Mouse (Mus musculus) forebrain, postnatal 0 days (tissue): ENCODE measurements around the gene Phip. TPM values are rescaled to one million over a fixed set of nuclear protein-coding genes. Genes with fewer than 3 reads are reported as not detected.

ENCODE experiments used
- ATAC-seq: fragments of 200-750 bp; cut with Nextera tagmentation; 2 replicates; pipeline ENCODE4 v1.8.0; 2017; ENCODE audit warnings: mild to moderate bottlenecking, moderate library complexity
- DNase-seq: peaks from one replicate; pipeline ENCODE4 v3.0.0-alpha.2; 2015
- H3K27ac ChIP-seq: fragments of 300-500 bp; sonication (generic); 2 replicates; pipeline ENCODE4 v1.5.1; 2014; ENCODE audit warnings: low read depth, mild to moderate bottlenecking, antibody characterized with exemption, low read length, moderate library complexity, mixed read lengths
- H3K27me3 ChIP-seq: fragments of 300-500 bp; sonication (generic); 2 replicates; pipeline ENCODE4 v1.6.1; 2014; ENCODE audit warnings: mild to moderate bottlenecking, low read length, mixed read lengths; ENCODE audit not compliant: insufficient read depth
- H3K36me3 ChIP-seq: fragments of 300-500 bp; sonication (generic); 2 replicates; pipeline ENCODE4 v1.6.1; 2014; ENCODE audit warnings: mild to moderate bottlenecking, moderate library complexity; ENCODE audit not compliant: insufficient read depth
- H3K4me1 ChIP-seq: fragments of 300-500 bp; sonication (generic); 2 replicates; pipeline ENCODE4 v1.6.1; 2014; ENCODE audit warnings: antibody characterized with exemption; ENCODE audit not compliant: insufficient read depth
- H3K4me2 ChIP-seq: fragments of 300-500 bp; sonication (generic); 2 replicates; pipeline ENCODE4 v1.6.1; 2014; ENCODE audit warnings: low read depth, mild to moderate bottlenecking, moderate library complexity
- H3K4me3 ChIP-seq: fragments of 300-500 bp; sonication (generic); 2 replicates; pipeline ENCODE4 v1.5.1; 2014; ENCODE audit warnings: low read depth, low read length, mixed read lengths
- H3K9ac ChIP-seq: fragments of 300-500 bp; sonication (generic); 2 replicates; pipeline ENCODE4 v1.6.1; 2014; ENCODE audit warnings: mild to moderate bottlenecking
- H3K9me3 ChIP-seq: fragments of 300-500 bp; sonication (generic); 2 replicates; pipeline ENCODE4 v1.6.1; 2016; ENCODE audit warnings: low read length
- CTCF ChIP-seq: sonication (generic); IDR thresholded peaks from 2 replicates; pipeline ENCODE4 v1.5.1; 2016; ENCODE audit warnings: antibody characterized with exemption, control low read depth, low read depth
- WGBS: fragments of 180-500 bp; shearing (Covaris S2); extraction: QIAGEN DNeasy Blood & Tissue Kit; methylation state at CpG from one replicate; pipeline ENCODE4 v1.1.7; 2014; 5-methylcytosine and 5-hydroxymethylcytosine counted together
- polyA plus RNA-seq: library from polyadenylated mRNA; unstranded; fragments of >200 nt; fragmentation: Nextera tagmentation; extraction: Ambion mirVana; gene quantifications from 2 replicates; pipeline ENCODE4 v1.2.1, GENCODE M21; 2015
- total RNA-seq: library from RNA; depleted of rRNA; stranded (reverse); fragments of >200 nt; gene quantifications from 2 replicates; pipeline ENCODE4 v1.2.3, GENCODE M21; 2014

Phip gene
- total and polyA plus RNA-seq, 2 experiments from 2014 or later = 40.0 to 91.2 TPM

DNA sequence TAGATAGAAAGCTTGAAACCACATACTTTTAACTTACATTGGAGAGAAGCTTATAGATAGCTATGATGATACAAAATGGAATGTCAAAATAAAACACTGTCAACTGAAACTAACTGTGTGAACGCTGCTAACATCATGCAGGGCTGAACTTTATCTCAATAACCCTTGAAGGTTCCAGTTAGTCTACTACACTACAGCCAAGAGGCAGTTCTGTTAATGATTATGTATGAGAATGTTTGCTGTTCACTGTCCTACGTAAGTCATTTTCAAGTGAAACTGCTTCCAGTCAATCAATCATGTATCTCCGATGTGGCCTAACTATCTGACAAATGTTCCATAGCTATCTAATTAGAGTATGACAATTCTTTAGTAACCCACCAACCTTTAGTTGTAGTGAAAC lies 107.6 kb downstream of the Phip start:
- 72% methylated on average over 3 of the region's 3 CpGs for WGBS
- ATAC-seq (no peak), DNase-seq (no peak)
- peaks cover 8% of the 10 kb centered on the region; the same call in 1 of the 2 replicates for H3K36me3 ChIP-seq
- no peak overlapping the region for H3K27ac ChIP-seq
- H3K4me1 ChIP-seq = no peaks in the 10 kb centered on the region
- no peak overlapping the region for H3K4me3 ChIP-seq
- H3K9me3 ChIP-seq = no peaks in the 10 kb centered on the region
- H3K27me3 ChIP-seq = no peaks in the 10 kb centered on the region
- no peak for TF ChIP-seq CTCF
- H3K9ac ChIP-seq = no peak overlapping the region
- no peak overlapping the region for H3K4me2 ChIP-seq

GRCm38 (mm10) chr9:82866121-82866520 lies 109.2 kb downstream of the Phip start:
- Histone ChIP-seq H3K9ac (no peak overlapping the region), H3K27ac (no peak overlapping the region), H3K27me3 (no peaks in the 10 kb centered on the region), H3K4me3 (no peak overlapping the region), H3K4me1 (no peaks in the 10 kb centered on the region), H3K36me3 (peaks cover 3% of the 10 kb centered on the region; the same call in 1 of the 2 replicates), H3K9me3 (no peaks in the 10 kb centered on the region), H3K4me2 (no peak overlapping the region)
- no peak for ATAC-seq
- no peak for TF ChIP-seq CTCF
- DNase-seq = no peak
- WGBS = 49% methylated on average over 1 of the region's 1 CpGs

GRCm38 (mm10) chr9:82861775-82862430 lies 113.4 kb downstream of the Phip start:
- ATAC-seq (no peak), DNase-seq (no peak)
- H3K9me3 ChIP-seq = no peaks in the 10 kb centered on the region
- no peak for TF ChIP-seq CTCF
- no peaks in the 10 kb centered on the region for H3K36me3 ChIP-seq
- H3K4me3 ChIP-seq = no peak overlapping the region
- WGBS = 92% methylated on average over 3 of the region's 3 CpGs
- no peaks in the 10 kb centered on the region for H3K4me1 ChIP-seq
- no peak overlapping the region for H3K4me2 ChIP-seq
- H3K9ac ChIP-seq = no peak overlapping the region
- no peak overlapping the region for H3K27ac ChIP-seq
- H3K27me3 ChIP-seq = no peaks in the 10 kb centered on the region

DNA sequence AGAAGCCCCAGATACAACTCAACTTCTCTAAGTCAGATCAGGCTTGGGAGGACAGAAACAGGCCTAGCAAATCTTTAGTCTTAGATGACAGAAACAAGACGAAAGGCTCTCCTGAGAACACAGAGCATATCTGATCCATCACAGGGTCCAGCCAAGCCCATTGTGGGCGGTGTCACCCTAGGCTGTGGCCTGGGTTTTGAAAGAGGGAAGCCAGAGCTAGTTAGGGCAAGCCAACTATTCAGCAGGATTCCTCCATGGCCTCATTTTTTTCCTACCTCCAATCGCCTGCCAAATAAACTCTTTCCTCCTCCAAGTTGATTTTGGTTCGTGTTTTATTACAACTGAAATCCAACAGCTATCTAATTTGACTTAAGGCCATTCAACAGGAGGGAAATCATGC lies 114.0 kb downstream of the Phip start:
- WGBS = 76% methylated on average over 4 of the region's 4 CpGs
- Histone ChIP-seq H3K4me3 (no peak overlapping the region), H3K27ac (no peak overlapping the region), H3K4me2 (no peak overlapping the region), H3K4me1 (no peaks in the 10 kb centered on the region), H3K36me3 (no peaks in the 10 kb centered on the region), H3K9me3 (no peaks in the 10 kb centered on the region), H3K27me3 (no peaks in the 10 kb centered on the region), H3K9ac (no peak overlapping the region)
- DNase-seq (no peak), ATAC-seq (no peak)
- TF ChIP-seq CTCF = no peak

DNA sequence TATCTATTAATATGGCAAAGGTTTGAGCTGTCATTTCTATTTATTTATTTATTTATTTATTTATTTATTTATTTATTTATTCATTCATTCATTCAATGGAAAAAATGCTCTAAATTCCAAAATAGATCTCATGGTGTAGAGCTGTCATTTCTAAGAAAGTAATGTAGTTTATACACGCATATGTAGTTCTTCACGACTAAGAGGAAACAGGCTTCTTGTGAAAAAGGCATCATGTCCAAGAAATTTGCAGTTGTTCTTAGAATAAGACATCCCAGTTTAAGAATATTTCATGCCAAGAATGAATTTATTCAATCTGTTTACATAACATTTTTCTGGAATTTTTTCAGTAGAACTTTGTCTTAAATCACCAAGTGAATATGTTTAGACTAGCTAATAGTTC lies 114.5 kb downstream of the Phip start:
- no peaks in the 10 kb centered on the region for H3K9me3 ChIP-seq
- H3K36me3 ChIP-seq = no peaks in the 10 kb centered on the region
- no peak for TF ChIP-seq CTCF
- H3K4me3 ChIP-seq = no peak overlapping the region
- no peaks in the 10 kb centered on the region for H3K4me1 ChIP-seq
- no peaks in the 10 kb centered on the region for H3K27me3 ChIP-seq
- no peak overlapping the region for H3K9ac ChIP-seq
- no peak overlapping the region for H3K4me2 ChIP-seq
- 61% methylated on average over 2 of the region's 2 CpGs for WGBS
- ATAC-seq = no peak
- no peak for DNase-seq
- H3K27ac ChIP-seq = no peak overlapping the region

- DNase-seq (no peak), ATAC-seq (no peak)
- H3K4me3 ChIP-seq = no peak overlapping the region
- no peak overlapping the region for H3K27ac ChIP-seq
- H3K4me1 ChIP-seq = no peaks in the 10 kb centered on the region
- no peak for TF ChIP-seq CTCF
- H3K27me3 ChIP-seq = no peaks in the 10 kb centered on the region
- H3K4me2 ChIP-seq = no peak overlapping the region
- H3K9ac ChIP-seq = no peak overlapping the region
- WGBS = 66% methylated on average over 4 of the region's 4 CpGs
- no peaks in the 10 kb centered on the region for H3K9me3 ChIP-seq
- H3K36me3 ChIP-seq = no peaks in the 10 kb centered on the region
These were observed 119.1 kb downstream of the Phip start for GRCm38 (mm10) chr9:82856241-82856640.

DNA sequence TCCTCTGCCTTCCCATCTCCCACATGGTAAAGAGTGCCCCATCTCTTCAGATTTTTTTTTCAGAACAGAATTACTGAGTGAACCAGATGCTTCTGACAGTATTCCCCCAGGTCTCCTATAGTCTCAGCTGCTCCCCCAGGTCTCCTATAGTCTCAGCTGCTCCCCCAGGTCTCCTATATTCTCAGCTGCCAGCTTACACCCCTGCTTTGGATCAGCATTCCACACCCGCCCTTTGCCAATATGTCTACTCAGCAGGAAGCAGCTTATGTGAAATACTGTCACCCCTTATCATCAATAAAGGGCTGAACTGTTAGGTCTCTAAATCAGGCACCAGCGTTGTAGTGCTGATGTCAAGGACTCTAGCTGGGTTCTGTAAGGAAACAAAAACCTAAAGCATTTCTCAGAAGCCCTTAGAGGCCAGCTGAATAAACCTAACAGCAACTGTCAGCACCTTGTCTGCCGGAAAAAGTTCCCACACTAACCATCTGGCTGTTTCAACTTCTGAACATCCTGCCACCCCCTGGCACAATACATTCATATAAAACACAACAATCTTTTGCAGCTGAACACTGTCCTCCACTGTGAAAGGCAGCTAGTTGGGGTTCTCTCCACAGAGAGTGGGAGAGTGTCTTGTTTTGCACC lies 120.2 kb downstream of the Phip start:
- TF ChIP-seq CTCF = no peak
- Histone ChIP-seq H3K9me3 (no peaks in the 10 kb centered on the region), H3K4me1 (no peaks in the 10 kb centered on the region), H3K4me2 (no peak overlapping the region), H3K27me3 (no peaks in the 10 kb centered on the region), H3K27ac (no peak overlapping the region), H3K4me3 (no peak overlapping the region), H3K9ac (no peak overlapping the region), H3K36me3 (no peaks in the 10 kb centered on the region)
- 34% methylated on average over 3 of the region's 3 CpGs for WGBS
- ATAC-seq = peak; percentile 23
- no peak for DNase-seq
